Mouse (Mus musculus) heart, adult 18-20 months (tissue): ENCODE results near the gene Prss29. TPM values are rescaled to one million over a fixed set of nuclear protein-coding genes. Genes with fewer than 3 reads are reported as not detected.

Experiments
- DNase-seq, 2 experiments: peaks; one replicate each; pipeline ENCODE4 v3.0.0; 2021 to 2022; ENCODE audit warnings: mixed read lengths in 1 of 2
- total RNA-seq, 2 experiments: library from RNA; stranded (reverse); gene quantifications; 2 replicates each; pipeline ENCODE4 v1.2.3; 2021

Prss29 gene
- total RNA-seq, 2 experiments from 2014 or later, result not detected

DNA sequence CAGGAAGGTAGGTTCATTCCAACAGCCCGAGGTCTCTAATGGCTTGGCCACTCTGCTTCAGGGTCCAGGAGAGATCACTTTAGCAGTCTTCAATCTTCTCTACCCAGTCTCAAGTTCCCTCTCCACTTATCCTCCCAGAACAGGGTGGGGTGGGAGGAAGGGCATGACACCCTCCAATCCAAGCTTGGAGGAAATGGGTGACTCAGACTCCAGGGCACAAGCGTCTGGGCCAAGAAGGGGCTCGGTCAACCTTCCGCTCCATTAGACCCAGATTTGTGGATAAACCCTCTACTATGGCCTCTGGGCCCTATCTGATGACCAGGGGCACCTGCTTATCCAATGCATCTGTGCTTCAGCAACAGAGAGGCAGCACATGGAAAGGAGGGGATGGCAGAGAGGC, 27.0 kb downstream of the Prss29 start, which contains the start of gene Tpsab1:
Gene Tpsab1 (minus strand): TSS at position 101 of the 400 bp plus-strand sequence.
- no peak for DNase-seq

DNA sequence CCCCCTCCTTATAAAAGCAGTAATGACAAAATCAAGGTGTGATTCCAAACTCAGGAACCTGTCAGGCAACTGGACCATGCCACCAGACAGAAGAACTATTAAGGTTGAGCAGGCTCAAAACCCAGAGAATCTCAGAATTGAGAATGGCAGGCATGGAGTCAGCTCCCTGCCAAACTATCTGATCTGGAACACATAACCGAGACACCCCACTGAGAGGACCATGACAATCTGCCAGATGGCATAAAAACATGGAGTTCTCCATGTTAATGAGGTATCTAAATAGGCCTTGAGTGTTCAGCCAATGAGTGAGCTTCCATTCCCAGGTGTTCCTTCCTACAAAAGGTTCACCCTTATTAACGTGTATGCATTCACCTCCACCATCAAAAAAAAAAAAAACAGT, 42.8 kb downstream of the Prss29 start:
- DNase-seq, result no peak

DNA sequence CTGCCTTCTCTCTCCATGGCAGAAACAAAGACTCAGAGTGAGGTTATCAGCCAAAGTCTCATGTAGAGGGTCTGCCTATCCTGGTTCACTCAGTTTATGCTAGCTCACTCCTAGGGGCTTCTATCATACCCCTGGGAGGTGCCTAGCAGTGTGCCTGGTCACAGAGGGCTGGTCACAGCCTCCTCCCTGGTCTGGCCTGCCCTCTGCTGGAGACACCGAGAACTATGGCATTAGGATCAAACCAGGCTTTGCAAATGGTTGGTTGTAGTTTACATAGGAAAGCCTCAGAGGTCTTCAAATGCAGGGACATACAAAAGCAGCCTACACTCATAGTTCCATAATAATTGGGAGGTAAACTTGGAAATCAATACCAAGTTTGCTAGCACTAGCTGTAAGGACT, 45.3 kb downstream of the Prss29 start:
- DNase-seq, result peak; percentile 16 to 64

DNA sequence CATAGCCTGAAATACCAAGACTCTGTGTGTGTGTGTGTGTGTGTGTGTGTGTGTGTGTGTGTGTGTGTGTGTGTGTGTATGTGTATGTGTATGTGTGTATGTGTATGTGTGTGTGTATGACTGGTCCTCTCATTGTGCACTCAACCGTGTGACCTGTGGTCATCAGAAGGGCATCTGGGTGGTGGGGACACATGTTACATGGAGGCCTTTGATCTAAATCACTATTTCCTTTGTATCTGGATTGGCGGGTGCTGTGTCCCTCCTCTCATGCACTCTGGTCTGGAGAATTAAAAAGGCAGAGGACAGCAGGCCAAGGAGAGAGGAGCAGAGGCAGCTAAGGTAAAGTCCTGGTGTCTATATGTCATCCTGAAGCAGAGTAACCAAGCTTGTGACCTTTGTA, 47.6 kb downstream of the Prss29 start, which contains the start of gene Tpsb2:
Gene Tpsb2 (plus strand): TSS at position 301 of the 400 bp plus-strand sequence.
- DNase-seq, result no peak

DNA sequence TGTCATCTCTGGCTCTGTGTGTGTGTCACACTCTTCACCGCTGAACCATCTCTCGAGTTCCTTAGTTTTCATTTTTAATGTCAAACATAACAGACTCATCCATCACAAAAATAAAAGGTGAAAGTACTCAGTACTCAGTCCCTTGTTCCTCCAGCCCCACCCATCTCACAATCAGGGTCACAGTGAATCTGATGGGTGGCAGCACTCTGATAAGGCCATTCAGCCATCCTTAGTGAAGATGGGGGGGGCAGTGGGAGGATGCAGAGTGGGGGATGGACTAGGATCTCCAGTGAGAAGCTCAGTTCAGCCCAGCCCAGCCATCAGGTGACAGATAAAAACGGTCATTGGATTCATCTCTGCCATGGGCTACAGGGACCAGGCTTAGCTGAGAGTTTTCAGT, 50.5 kb downstream of the Prss29 start, which contains the start of gene Tpsg1:
Gene Tpsg1 (plus strand): TSS at position 301 of the 400 bp plus-strand sequence.
- DNase-seq, result no peak

Other genes starting within 250 kb of the Prss29 start
- gene Tmem204, start 235.1 kb upstream of the Prss29 start, total RNA-seq, result 10 to 100 TPM; 41.5 to 48.0 TPM
- 10 to 100 TPM; 11.1 to 14.5 TPM for gene Telo2, start 202.7 kb upstream of the Prss29 start, total RNA-seq
- 1 to 10 TPM; 2.5 to 3.0 TPM for gene Ptx4, start 197.9 kb upstream of the Prss29 start, total RNA-seq
- gene Clcn7, start 185.3 kb upstream of the Prss29 start, total RNA-seq, result 10 to 100 TPM; 26.2 to 31.3 TPM
- not detected for gene Ccdc154, start 156.2 kb upstream of the Prss29 start, total RNA-seq
- not detected for gene Gm38655, start 143.2 kb upstream of the Prss29 start, total RNA-seq
- gene BC003965, start 134.1 kb upstream of the Prss29 start, total RNA-seq, result 10 to 100 TPM; 21.3 to 24.1 TPM
- gene Unkl, start 130.3 kb upstream of the Prss29 start, total RNA-seq, result 1 to 10 TPM; 7.0 to 8.7 TPM
- gene Gnptg, start 78.5 kb upstream of the Prss29 start, total RNA-seq, result 10 to 100 TPM; 14.8 to 15.9 TPM
- gene Tsr3, start 78.5 kb upstream of the Prss29 start, total RNA-seq, result 1 to 10 TPM; 7.7 to 9.5 TPM
- 1 to 10 TPM in 1 of 2 experiments, under 1 TPM in 1; 0.62 to 1.3 TPM for gene Baiap3, start 62.3 kb upstream of the Prss29 start, total RNA-seq
- 100 to 1,000 TPM in 1 of 2 experiments, 10 to 100 TPM in 1; 90.7 to 105 TPM for gene Ube2i, start 44.0 kb upstream of the Prss29 start, total RNA-seq
- under 1 TPM; 0.46 to 0.50 TPM for gene Prss34, start 20.3 kb upstream of the Prss29 start, total RNA-seq
- gene Prss28, start 10.0 kb upstream of the Prss29 start, total RNA-seq, result not detected
- gene Tpsab1, start 26.9 kb downstream of the Prss29 start, total RNA-seq, result under 1 TPM; 0.37 to 0.62 TPM
- 1 to 10 TPM; 2.0 to 2.6 TPM for gene Tpsb2, start 47.7 kb downstream of the Prss29 start, total RNA-seq
- gene Tpsg1, start 50.6 kb downstream of the Prss29 start, total RNA-seq, result not detected
- gene Cacna1h, start 115.1 kb downstream of the Prss29 start, total RNA-seq, result 1 to 10 TPM; 6.1 to 6.7 TPM
- under 1 TPM in 1 of 2 experiments, not detected in 1; 0.67 TPM for gene Tekt4, start 136.0 kb downstream of the Prss29 start, total RNA-seq
- not detected for gene Sstr5, start 178.6 kb downstream of the Prss29 start, total RNA-seq